In the genomic region with DNA sequence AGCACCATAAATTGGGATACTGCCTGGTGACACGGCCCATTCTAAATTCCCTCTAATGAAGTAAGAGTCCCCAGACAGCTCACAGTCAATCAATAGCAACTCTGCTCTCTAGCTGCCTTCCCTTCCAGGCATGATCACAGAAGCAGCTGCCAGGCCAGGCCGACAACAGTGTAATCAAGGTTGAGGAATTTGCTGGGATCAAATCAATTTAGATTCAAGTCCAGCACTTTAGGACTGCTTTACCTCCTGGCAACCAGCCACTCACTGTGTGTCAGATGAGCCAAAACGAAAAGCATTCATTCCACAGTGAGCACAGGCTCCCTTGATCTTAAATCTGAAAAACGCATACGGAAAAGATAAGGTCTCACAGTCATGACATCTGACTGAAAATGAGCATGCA, we compare ENCODE assay signal across 10 mouse cellular contexts.
A peak's percentile ranks its signal among the peaks of the same experiment; 100 is the strongest.
DNase-seq lines count a peak whose midpoint lies in the region; ATAC-seq and TF ChIP-seq lines count a peak whose summit lies in the region.
"Had no signal": no experiment of that assay in that cellular context is flagged by ENCODE, and none has a peak within 500 bp of the region (broad histone marks: within the 10 kb centered on the region; RNA-seq: fewer than 3 reads in every experiment).

No protein-coding gene starts in this region.

- H3K4me1 ChIP-seq in heart, embryonic 13.5 days, result peaks cover 13% of the 10 kb centered on the region
- H3K4me1 ChIP-seq in heart, adult 2 months (ENCODE audit: control insufficient read depth, insufficient read depth, low read length), result no peaks in the 10 kb centered on the region
- peaks cover 36% of the 10 kb centered on the region for H3K4me1 ChIP-seq in bone marrow macrophage, adult 2 months (ENCODE audit: control insufficient read depth, insufficient read depth, low read length)
- peaks cover 12% of the 10 kb centered on the region for H3K4me1 ChIP-seq in forebrain, embryonic 15.5 days

- no peak for ATAC-seq in heart, embryonic 13.5 days (ENCODE audit: extremely low read depth, insufficient number of reproducible peaks, low FRiP score, low TSS enrichment)
- ATAC-seq in forebrain, embryonic 15.5 days (replicated peaks), result peak; percentile 68
- ATAC-seq: inflammation-experienced regulatory T-cells, adult 6 months had no signal

- 27% methylated on average over 5 of the region's 5 CpGs for WGBS in heart, embryonic 13.5 days
- 26% methylated on average over 5 of the region's 5 CpGs for WGBS in heart, adult 2 months
- WGBS in forebrain, embryonic 15.5 days, result 17% methylated on average over 5 of the region's 5 CpGs

- no peak overlapping the region for H3K9ac ChIP-seq in heart, embryonic 13.5 days
- no peak overlapping the region for H3K9ac ChIP-seq in heart, adult 2 months (ENCODE audit: low read depth, low read length)
- no peak overlapping the region for H3K9ac ChIP-seq in forebrain, embryonic 15.5 days (replicated peaks)

- H3K27ac ChIP-seq in heart, embryonic 13.5 days (replicated peaks), result peak overlapping the region; percentile 43; the same call in 1 of the 2 replicates
- no peak overlapping the region for H3K27ac ChIP-seq in heart, adult 2 months
- H3K27ac ChIP-seq in bone marrow macrophage, adult 2 months (ENCODE audit: insufficient read depth, low read depth, low read length), result peak overlapping the region; percentile 35
- H3K27ac ChIP-seq in forebrain, embryonic 15.5 days (replicated peaks), result no peak overlapping the region

- no peaks in the 10 kb centered on the region for H3K27me3 ChIP-seq in heart, embryonic 13.5 days (replicated peaks)
- no peaks in the 10 kb centered on the region for H3K27me3 ChIP-seq in heart, adult 2 months (ENCODE audit: control insufficient read depth, insufficient read depth, low read length)
- no peaks in the 10 kb centered on the region for H3K27me3 ChIP-seq in forebrain, embryonic 15.5 days

- intact Hi-C loops in heart, adult 2 months (cut with DNase I), result no loop called here

- no peaks in the 10 kb centered on the region for H3K9me3 ChIP-seq in heart, embryonic 13.5 days
- H3K9me3 ChIP-seq in forebrain, embryonic 15.5 days, result no peaks in the 10 kb centered on the region

- no peak for DNase-seq in heart, adult 2 months
- DNase-seq in mesoderm, embryonic 11.5 days (ENCODE audit: low read depth, low spot score), result peak; percentile 17
- no peak for DNase-seq in right cerebral cortex, postnatal 25 days
- DNase-seq in frontal cortex, postnatal 10 days (ENCODE audit: low spot score in 2 of 2), result no peak
- DNase-seq in lung, postnatal 36 days, result no peak
- DNase-seq: lung, postnatal 4 days had no signal

- H3K36me3 ChIP-seq in heart, embryonic 13.5 days, result no peaks in the 10 kb centered on the region
- H3K36me3 ChIP-seq in heart, adult 2 months (ENCODE audit: control insufficient read depth, insufficient read depth, low read length), result no peaks in the 10 kb centered on the region
- no peaks in the 10 kb centered on the region for H3K36me3 ChIP-seq in forebrain, embryonic 15.5 days

- no peak for TF ChIP-seq POLR2A in heart, adult 2 months (IDR thresholded peaks at IDR 0.05; ENCODE audit: insufficient read depth, low read depth, low read length)
- no peak for TF ChIP-seq POLR2A in bone marrow macrophage, adult 2 months (IDR thresholded peaks at IDR 0.05; ENCODE audit: borderline replicate concordance, low read depth, low read length)

- TF ChIP-seq CTCF in heart, adult 2 months (IDR thresholded peaks at IDR 0.05), result no peak
- TF ChIP-seq CTCF in bone marrow macrophage, adult 2 months (IDR thresholded peaks at IDR 0.05; ENCODE audit: low read depth, low read length), result no peak

- no peak overlapping the region for H3K4me2 ChIP-seq in heart, embryonic 13.5 days
- H3K4me2 ChIP-seq in forebrain, embryonic 15.5 days (replicated peaks), result no peak overlapping the region

- no peaks in the 10 kb centered on the region for H3K79me2 ChIP-seq in heart, adult 2 months (replicated peaks; ENCODE audit: control insufficient read depth, insufficient read depth, low read length)

- TF ChIP-seq EP300 in heart, adult 2 months (IDR thresholded peaks at IDR 0.05; ENCODE audit: insufficient read depth, low read depth, low read length), result no peak

- no peak overlapping the region for H3K4me3 ChIP-seq in heart, embryonic 13.5 days
- H3K4me3 ChIP-seq in heart, adult 2 months, result no peak overlapping the region
- no peak overlapping the region for H3K4me3 ChIP-seq in bone marrow macrophage, adult 2 months (ENCODE audit: insufficient read depth, low read length)
- H3K4me3 ChIP-seq in forebrain, embryonic 15.5 days, result no peak overlapping the region

Comparison
In these comparisons a context has a peak if more than half of its experiments do, and no peak if none do; other contexts are left out.
1. H3K27ac ChIP-seq: peak in heart, embryonic 13.5 days (single experiment) and bone marrow macrophage, adult 2 months (single experiment); none in heart, adult 2 months (single experiment) and forebrain, embryonic 15.5 days (single experiment).